Mouse (Mus musculus) hematopoietic stem cell, adult 5-6 weeks (primary cell): ENCODE measurements around the gene Dcp1a. TPM values are rescaled to one million over a fixed set of nuclear protein-coding genes. Genes with fewer than 3 reads are reported as not detected.

Experiments
- ATAC-seq, 2 experiments: fragments of 125-278 bp in 1 of 2; replicated peaks in 1 of 2; 2 replicates each; pipeline ENCODE4 v1.8.0; 2016 to 2017; ENCODE audit warnings: inconsistent platforms in 2 of 2, mild to moderate bottlenecking in 2 of 2, moderate number of reproducible peaks in 2 of 2, low read depth in 1 of 2, moderate TSS enrichment in 1 of 2; ENCODE audit not compliant: low FRiP score in 2 of 2, poor library complexity in 2 of 2, severe bottlenecking in 2 of 2, insufficient read depth in 1 of 2, low TSS enrichment in 1 of 2
- total RNA-seq: library from RNA; stranded (forward); fragments of 172-1452, 232-1000 nt; gene quantifications from 2 replicates; pipeline ENCODE4 v1.2.3, GENCODE M21; 2017

Dcp1a gene
- total RNA-seq, 1 experiment from 2014 or later = 28.6 TPM

DNA sequence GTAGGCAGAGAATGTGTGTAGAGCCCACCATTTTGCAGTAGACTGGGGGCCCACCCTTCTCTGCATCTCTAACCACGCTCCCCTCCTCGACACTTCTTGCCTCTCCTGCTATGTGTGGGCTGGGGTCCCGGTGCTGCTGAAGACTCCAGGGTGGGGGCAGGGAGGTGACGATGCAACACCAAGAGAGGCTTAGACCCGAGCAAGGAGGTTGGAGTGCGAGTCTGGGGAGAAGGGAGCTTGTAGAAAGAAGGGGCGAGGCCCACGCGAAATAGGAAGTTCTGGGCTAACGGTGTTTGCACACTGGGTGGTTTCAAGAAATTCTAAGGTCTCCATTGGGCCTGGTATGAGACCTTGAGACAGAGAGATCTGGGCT is 70.4 kb downstream of the Dcp1a start:
- 0 out of 4 replicates have a peak, but pooled peaks have one; percentile 12 to 19 for ATAC-seq

DNA sequence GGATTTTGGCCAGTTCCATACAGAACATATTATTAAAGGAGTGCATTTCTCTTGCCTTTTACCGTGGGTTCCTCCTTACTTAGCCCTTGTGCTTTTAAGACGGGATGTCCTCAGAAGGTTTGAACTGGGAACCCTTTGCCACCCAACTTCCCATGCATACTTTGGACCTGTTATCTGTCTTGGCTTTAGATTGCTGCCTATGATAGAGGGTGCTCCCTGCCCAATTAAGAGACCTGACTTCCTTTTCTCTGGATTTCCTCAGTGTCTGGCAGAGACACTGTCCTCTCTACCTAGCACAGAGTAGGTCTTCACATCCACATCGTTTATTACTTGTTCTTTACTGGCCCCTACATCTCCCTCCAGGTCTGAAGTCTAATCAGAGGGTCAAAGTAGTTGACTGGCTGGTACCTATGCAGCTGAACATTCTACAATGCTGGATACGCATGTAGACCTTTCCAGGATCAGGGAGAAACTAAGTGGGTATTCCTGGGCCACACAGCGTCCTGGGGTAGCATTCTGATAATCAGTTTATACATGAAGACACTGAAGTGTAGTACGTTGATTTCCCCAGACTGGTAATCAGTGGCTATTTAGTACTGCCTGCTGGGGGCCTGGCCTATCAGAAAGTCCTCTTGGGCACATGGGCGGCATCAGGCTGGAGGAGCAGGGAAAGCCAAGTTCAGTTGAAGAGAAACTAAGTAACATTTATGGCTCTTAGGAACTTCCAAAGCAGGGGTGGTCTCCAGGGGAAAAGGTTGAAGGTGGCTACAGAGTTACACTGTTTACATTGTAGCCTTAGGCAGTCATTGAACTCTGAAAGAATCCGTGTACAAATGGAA is 71.1 kb downstream of the Dcp1a start:
- no peak for ATAC-seq

DNA sequence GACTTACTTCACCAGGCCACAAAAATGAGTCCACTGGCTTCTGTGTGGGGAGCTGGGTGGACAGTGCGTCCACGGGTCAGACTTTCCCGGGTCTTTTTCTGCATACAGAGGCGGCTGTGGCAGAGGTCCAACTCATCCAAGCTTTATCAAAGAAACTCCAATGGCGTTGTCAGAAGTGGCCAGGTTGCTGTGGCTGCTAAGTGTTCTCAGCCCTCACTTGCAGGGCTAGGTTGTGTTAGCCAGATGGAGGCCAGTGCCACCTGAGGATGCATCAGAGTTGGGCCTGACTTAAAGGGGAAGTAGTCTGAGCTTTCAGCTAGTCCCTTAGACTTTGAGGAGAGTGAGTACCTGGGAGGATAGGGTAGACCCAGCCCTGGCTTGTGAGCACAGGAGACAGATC is 72.2 kb downstream of the Dcp1a start:
- no peak for ATAC-seq

DNA sequence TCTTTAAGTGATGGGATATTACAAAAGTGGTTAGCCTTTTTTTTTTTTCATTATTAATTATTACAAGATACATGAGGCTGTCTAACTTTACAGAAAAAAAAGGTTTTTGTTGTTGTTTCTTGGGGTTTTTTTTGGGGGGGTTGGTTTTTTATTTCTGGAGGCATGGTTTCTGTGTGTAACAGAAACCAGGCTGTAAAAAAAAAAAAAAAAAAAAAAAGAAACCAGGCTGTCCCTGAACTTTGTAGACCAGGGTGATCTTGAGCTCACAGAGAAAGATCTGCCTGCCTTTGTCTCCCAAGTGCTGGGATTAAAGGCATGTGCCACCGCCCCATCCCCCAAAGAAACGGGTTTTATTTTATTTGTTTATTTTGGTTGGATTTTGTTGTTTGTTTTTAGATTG is 72.6 kb downstream of the Dcp1a start:
- no peak for ATAC-seq

DNA sequence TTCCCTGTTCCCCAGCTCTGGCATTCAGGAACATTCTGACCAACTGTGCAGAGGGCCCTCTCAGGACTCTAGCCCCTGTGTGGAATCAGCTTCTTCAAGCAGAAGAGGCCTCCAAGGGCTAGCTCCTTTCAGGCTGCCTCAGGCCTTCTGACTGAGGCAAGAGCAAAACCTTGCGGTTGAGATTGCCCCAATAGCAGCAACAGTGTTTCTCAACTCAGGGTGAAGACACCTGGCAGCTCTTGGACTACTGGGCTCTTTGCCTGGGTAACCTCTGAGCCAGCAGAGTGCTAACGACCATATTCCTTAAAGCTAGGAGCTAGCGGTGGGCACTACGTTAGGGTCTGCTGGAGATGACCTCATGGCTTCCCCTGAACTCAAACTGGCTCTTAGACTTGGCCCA is 73.8 kb downstream of the Dcp1a start:
- ATAC-seq = peak in 1 of 2 experiments; percentile 17; a peak in 1 of 4 replicates

DNA sequence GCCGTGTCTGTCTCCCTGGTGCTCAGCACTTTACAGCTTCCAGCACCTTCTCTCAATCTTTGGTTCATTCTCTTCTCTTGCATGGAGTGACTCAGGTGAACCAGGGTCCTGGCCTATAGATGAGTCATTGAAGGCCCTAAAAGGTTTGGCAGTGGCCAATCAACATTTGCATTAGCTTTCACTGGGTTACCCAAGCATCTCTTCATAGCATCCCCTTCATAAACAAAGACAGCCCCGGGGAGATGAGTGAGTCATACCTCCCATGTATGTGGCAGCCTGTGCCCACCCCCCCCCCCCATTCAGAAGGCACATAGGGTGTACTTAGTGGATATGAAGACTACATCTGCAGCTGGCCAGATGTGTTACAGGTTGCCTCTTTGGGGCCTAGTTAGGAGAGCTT is 77.3 kb downstream of the Dcp1a start:
- ATAC-seq = no peak

DNA sequence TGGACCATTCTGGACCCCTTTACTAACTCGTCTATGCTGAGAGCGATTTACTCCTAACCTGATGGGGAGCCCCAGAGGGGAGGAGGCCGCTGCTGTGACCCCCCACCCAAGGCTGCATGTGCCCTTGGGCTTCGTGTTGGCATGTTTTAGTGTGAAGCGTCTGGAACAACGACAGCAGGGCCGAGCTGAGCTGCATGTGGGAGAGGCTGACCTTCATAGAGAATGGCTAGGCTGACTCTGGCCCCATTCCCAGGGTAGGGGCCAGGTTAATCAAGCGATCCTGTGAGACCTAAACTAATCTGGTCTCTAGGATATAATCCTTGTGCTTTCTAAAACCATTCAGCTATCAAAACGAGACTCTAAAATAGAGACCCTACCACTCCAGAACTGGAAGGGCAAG is 78.4 kb downstream of the Dcp1a start:
- ATAC-seq = no peak

DNA sequence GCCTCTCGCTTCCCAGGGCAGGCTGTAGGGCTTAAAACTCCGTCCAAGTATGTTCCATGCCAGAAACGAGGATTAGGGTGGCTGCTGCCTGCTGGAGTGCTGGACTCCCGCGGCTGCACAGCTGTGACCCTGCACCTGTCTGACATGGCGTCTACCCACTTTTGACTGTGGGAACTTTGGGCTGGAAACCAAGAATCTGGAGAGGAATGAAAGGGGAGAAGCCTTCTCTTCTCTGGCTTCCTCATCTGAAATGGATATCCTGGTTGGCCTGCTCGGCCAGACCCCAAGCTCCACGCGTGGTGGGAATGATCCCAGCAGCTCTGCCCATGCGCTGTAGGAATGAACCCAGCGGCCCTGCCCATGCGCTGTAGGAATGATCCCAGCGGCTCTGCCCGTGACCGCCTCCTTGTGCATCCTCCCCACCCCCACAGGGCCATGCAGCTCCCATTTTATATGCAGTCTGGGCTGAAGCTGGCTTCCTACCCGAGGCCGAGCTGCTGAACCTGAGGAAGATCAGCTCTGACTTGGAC is 80.1 kb downstream of the Dcp1a start:
- no peak; a peak in 1 of 4 replicates for ATAC-seq

DNA sequence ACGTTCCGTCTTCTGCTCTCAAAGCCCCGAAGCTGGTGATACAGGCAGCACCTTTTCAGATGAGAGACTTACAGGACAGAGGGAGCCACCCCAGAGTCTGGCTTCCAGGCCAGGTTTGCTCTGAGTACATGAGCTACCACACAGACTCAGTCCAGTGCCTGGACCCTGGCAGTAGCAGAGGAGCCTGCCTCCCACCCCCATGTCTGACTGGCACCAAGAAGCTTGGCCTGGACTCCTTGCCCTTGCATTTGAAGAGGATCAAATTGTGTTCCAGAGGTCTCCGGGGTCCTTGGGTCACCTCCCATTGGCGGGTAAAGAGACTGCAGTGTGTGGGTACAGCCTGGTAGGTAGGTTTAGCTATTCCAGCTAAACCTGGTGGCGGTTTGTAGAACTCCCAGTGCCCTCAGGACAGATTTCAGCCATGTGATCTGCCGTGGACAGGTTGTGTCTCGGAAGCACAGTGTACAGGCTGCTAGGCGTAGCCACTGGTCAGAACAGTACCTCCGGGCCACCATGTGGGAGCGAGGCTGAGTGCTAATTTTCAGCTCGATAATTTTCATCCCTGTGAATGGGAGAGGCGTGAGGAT is 81.6 kb downstream of the Dcp1a start:
- no peak for ATAC-seq

DNA sequence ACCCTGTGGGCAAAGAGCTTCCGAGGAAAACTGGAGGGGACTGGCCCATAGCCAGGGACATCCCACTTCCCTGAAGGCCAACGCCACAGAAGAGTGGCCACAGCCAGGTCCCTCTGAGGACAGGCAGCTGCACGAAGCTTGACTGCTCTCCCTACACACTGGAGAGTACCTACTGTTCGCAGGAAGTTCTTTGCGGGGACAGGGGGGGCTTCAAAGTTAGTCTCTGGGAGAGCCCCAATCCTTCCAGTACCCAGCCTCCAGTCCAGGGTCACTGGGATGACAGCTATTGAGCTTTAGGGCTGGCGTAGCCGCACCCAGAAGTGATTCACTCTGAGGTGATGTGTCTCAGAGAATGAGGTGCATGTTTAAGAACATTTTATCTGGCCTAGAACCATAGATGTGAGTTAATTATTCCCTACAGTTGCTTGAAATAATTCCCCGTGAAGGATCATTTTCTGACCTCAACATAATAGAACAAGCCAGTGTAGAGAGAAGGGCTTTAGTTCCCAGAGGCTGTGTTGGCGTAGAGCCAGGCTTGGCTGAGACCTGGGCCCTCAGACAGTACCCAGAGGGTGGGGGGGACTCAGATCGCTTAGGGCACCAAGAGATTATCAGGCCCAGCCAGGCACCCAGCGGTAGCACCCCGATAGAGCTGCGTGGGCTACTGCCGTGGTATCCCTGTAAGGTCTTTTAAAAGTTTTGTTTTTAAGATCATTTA is 82.3 kb downstream of the Dcp1a start:
- ATAC-seq = peak in 1 of 2 experiments; percentile 46; a peak in 1 of 4 replicates

DNA sequence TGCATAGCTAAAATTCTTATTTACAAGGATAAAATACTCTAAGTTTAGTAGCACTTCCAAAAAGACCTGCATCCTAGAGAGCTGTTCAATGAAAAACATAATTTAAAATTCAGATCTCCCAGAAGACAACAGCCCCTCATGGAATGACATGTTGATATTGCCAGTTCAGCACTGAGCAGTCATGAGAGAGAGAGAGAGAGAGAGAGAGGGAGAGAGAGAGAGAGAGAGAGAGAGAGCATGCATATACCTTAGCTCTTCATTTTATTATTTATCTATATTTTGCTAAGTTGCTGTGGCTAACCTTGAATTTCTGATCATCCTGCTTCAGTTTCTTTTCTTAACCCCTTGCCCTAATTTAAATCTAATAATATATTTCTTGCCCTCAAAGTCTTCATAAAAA is 83.0 kb downstream of the Dcp1a start:
- no peak for ATAC-seq

DNA sequence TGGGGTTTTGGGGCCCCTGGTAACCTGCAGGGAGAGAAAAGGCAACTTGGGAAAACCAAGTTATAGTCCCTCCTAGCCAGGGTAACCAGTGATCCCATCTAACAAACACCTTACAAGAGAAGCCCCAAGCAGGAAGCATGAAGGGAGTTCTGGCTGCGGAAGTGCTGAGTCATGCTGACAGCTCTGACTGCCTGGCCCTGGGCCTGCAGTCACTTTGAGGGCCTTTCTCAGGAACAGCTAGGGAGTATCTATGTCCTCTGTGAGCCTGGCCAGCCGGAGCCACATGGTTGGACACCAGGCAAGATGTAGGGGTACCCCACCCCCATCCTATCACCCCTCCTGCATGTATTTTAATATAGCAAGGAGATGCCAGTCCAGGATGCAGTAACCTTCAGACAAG is 85.1 kb downstream of the Dcp1a start:
- ATAC-seq = peak; percentile 59 to 61

DNA sequence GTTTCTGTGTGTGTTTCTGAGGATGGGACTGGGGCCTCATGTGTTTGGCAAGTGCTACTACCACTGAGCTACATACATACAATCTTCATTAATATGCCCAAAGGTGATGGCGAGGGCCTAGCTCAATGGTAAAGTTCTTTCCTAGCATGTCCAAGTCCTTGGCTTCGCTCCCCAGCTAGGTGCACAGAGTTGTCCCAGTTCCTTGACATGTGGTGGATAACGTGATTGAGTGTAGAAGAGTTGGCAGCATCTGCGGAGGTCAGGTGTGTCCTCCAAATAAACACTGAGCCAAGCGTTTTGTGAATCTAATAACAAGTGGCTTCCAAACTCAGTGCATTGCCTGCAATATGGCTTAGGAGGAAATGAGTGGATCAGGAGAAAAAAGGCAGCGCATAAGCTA is 87.0 kb downstream of the Dcp1a start:
- ATAC-seq = no peak

DNA sequence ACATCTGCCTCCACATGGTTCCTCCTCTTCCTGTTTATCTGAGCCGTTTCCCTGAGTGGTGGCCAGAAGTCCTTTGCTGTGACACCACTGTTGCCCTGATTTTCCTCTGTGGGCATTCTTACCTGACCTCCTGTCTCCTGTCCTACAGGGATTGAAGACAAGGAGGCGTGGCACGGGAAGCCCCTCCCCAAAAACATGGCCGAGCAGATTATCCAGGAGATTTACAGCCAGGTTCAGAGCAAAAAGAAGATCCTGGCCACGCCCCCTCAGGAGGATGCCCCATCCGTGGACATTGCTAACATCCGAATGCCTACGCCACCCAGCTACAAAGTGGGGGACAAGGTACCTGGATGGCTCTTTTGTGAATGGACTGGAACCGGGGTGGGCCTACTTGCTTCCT is 88.7 kb downstream of the Dcp1a start:
- ATAC-seq = no peak

DNA sequence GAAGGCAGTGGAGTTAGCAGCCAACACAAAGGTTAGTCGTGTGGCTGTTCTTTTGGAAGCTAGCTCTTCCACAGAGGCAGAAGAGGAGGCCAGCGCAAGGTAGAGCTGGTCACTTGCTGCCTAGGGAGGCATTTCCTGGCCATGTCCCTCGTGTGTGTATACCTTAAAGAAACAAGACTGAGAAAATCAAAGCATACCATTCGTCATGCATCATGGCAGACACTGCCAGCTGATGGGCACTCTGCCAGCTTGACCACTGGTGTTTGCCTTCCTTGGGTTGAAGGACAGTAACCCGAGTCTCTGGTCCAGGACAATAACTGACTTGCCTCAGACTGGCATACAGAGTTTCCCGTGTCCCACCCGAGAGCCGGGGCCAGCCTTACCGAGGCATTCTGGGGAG is 91.0 kb downstream of the Dcp1a start:
- no peak for ATAC-seq

DNA sequence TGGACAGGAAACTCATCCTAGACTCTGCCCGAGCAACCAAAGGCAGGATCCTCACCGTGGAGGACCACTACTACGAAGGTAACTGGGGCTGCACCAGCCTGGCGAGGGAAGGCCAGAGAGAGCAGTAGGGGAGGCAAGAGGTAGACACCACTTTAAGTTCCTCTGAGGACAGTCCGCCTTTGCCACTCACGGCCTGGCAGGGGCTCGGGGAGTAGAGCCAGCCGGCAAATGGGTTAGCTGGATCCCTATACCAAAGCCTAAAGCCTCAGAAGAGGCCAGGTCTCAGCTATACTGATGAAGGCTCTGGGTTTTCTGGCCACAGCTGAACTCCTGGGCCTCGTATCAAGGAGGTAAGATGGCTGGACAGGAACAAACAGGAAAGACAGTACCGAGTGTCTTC is 92.9 kb downstream of the Dcp1a start:
- no peak for ATAC-seq

DNA sequence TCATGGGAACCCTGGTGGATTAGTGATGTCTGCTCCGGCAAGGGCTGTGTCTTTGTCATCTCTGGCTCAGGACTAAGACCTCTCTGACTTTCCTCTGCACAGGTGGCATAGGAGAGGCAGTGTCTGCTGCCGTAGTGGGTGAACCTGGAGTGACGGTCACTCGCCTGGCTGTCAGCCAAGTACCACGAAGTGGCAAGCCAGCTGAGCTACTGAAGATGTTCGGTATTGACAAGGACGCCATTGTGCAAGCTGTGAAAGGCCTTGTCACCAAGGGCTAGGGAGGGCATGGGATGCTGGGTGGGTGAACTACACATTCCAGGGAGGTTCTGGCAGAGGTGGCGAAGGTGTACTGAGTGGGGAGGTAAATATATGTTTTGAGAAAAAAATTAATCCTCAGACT is 93.9 kb downstream of the Dcp1a start:
- ATAC-seq = no peak

DNA sequence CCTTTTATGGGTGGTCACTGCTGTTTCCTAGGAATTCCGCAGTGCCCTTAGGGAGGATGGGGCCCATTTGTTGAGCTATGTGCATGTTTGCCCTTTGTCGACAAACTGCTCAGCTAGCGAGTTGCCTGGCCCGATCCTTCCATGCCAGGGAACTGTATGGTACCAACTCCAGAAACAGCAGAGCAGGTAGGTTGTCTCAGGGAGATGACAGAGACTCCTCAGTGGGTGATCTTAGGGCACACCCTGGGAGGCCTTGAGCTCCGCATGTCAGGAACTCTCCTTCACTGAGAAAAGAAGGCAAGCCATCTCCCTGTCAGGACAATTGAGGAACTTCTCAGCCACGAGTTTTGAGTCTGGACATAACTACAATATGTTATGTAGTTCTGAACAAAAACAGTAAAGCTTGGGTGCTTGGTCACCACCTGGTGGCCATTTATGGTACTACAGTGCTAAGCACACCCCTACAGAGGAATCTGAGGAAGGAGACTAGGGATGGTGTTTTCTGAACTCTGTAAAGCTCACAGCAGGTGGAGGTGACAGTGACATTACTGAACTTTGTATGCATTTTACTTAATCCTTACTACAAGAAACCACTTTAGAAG is 94.7 kb downstream of the Dcp1a start:
- peak; percentile 67 to 70 for ATAC-seq
